8 mouse cellular contexts compared by ENCODE assay signal in genomic region chr11:89185862-89186261, GRCm38 (mm10).
A peak's percentile ranks its signal among the peaks of the same experiment; 100 is the strongest.
DNase-seq lines count a peak whose midpoint lies in the region; ATAC-seq lines count a peak whose summit lies in the region.

No protein-coding gene starts in this region.

- H3K27me3 ChIP-seq in heart, embryonic 13.5 days (replicated peaks): no peaks in the 10 kb centered on the region

- intact Hi-C loops in heart, postnatal 10 days (cut with DNase I): no loop called here

- H3K27ac ChIP-seq in heart, embryonic 13.5 days (replicated peaks): peak overlapping the region; percentile 32

- H3K4me3 ChIP-seq in heart, embryonic 13.5 days: no peak overlapping the region

- 20% methylated on average over 6 of the region's 6 CpGs for WGBS in heart, embryonic 13.5 days

- H3K4me1 ChIP-seq in heart, embryonic 13.5 days: peaks cover 29% of the 10 kb centered on the region

- no peaks in the 10 kb centered on the region for H3K9me3 ChIP-seq in heart, embryonic 13.5 days

- no peaks in the 10 kb centered on the region for H3K36me3 ChIP-seq in heart, embryonic 13.5 days

- DNase-seq in heart, adult 8-10 months (ENCODE audit: low spot score): no peak
- DNase-seq in ovary, adult 18-20 months (ENCODE audit: low spot score): peak; percentile 13
- no peak for DNase-seq in ovary, postnatal 10 days (ENCODE audit: low spot score)
- DNase-seq in heart, postnatal 10 days: peak; percentile 22 to 44
- peak; percentile 21 for DNase-seq in skeletal muscle tissue, adult 2 months (ENCODE audit: low read depth, low spot score)
- no peak for DNase-seq in layer of hippocampus, adult 18-20 months (ENCODE audit: low spot score in 2 of 2)
- DNase-seq in frontal cortex, postnatal 25 days (ENCODE audit: low spot score in 2 of 2): no peak

- 0 out of 2 replicates have a peak, but pooled peaks have one; percentile 48 for ATAC-seq in heart, embryonic 13.5 days (ENCODE audit: extremely low read depth, insufficient number of reproducible peaks, low FRiP score, low TSS enrichment)

- peak overlapping the region; percentile 10; the same call in 1 of the 2 replicates for H3K4me2 ChIP-seq in heart, embryonic 13.5 days

- H3K9ac ChIP-seq in heart, embryonic 13.5 days: no peak overlapping the region

Comparison
In these comparisons a context has a peak if more than half of its experiments do, and no peak if none do; other contexts are left out.
1. DNase-seq: peak in ovary, adult 18-20 months (single experiment), heart, postnatal 10 days (2 of 2) and skeletal muscle tissue, adult 2 months (single experiment); none in heart, adult 8-10 months (single experiment), ovary, postnatal 10 days (single experiment), layer of hippocampus, adult 18-20 months (0 of 2) and frontal cortex, postnatal 25 days (0 of 2).